Mouse (Mus musculus) natural killer cell, adult 2 months (primary cell): ENCODE measurements around the gene Trp53rka.
"Not testable (repeated sequence)": the region's sequence is repeated elsewhere in the genome, so short reads cannot be mapped to it uniquely, and the experiment has no call there.

ENCODE experiments used
- DNase-seq, 2 experiments: peaks; one replicate each; pipeline ENCODE4 v3.0.0; 2022; ENCODE audit warnings: low spot score in 2 of 2

Trp53rka gene

DNA sequence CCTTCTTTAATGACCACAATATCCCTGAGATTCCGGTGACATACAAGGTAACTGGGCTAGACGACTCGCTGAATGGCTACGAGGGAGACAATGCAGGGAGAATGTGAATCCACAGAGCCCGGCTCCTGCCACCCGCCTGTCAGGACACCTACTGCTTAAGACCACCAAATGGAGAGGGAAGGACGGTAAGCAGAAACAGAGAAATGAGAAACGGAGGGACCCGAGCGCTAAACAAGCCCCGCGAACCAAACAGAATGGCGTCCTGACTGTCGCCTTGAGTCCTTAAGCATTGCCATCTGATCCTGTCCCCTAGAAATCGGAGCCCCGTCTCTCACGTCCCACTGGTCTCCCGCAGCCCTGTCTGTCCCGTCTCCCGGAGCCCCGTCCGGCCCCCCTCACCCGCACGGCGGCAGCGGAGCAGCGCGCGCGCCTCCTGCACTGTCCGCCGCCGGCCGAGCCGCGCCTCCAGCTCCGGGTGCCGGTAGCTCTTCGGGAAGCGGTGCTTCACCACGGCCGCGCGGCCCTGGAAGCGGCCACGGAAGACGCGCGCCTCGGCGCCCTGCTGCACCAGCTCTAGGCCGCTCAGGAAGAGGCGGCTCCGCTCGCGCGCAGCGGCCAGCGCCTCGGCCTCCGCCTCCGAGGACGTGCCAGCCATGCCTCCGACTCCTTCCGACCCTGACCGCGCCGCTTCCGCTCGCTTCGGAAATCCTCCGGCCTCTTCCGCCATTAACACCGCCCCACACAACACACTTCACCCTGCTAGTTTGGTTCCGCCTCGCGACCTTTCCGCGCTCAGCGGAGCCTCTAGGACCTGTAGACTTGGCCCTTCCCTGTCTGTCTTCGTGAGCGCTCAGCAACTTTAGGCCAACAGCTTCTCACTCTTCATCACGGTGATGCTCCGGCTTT, at the start of gene Trp53rka:
TSS of gene Trp53rka (minus strand) at position 677 of the 906 bp plus-strand sequence.
- peak; percentile 76 to 77 for DNase-seq

GRCm38 (mm10) chr2:165540975-165541374, 47.9 kb upstream of the Trp53rka start:
- peak; percentile 64 to 85 for DNase-seq

GRCm38 (mm10) chr2:165533789-165534188, 40.7 kb upstream of the Trp53rka start:
- DNase-seq, result no peak

DNA sequence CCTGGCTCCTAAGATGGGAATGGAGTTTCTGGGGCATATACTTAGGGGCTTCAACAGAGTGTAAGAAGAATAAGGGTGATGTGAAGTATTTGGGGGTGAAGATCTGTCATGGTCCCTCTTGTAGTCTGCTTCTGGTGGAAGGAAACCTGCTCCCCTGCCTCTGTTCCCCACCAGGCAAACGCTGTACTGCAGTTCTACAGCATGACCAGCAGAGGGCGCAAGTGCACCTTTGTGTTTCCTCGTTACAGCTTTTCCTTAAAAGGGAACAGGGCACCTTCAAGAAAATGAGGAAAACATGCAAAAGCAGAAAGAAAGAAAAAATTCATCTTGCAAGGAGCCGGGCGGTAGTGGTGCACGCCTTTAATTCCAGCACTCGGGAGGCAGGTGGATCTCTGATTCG, 36.0 kb upstream of the Trp53rka start:
- peak; percentile 47 to 49 for DNase-seq

GRCm38 (mm10) chr2:165525609-165526008, 32.5 kb upstream of the Trp53rka start:
- no peak for DNase-seq

DNA sequence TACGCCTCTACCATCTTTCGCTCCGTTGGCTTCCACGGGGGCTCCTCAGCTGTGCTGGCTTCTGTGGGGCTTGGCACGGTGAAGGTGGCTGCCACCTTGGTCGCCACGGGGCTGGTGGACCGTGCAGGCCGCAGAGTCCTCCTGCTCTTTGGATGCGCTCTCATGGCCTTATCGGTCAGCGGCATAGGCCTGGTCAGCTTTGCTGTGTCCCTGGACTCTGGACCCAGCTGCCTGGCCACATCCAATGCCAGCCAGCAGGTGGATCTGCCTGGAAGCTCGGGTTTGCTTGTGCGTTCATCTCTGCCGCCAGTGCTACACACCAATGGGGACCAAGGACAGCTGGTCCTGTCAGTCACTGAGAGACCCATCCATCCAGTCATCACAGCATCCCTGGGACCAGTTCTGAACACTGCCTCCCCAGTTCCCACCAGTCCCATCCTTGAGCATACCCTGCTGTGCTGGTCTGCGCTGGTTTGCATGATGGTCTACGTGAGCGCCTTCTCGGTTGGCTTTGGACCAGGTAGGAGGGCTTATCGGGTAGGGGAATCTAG, 22.1 kb upstream of the Trp53rka start:
- DNase-seq, result no peak

DNA sequence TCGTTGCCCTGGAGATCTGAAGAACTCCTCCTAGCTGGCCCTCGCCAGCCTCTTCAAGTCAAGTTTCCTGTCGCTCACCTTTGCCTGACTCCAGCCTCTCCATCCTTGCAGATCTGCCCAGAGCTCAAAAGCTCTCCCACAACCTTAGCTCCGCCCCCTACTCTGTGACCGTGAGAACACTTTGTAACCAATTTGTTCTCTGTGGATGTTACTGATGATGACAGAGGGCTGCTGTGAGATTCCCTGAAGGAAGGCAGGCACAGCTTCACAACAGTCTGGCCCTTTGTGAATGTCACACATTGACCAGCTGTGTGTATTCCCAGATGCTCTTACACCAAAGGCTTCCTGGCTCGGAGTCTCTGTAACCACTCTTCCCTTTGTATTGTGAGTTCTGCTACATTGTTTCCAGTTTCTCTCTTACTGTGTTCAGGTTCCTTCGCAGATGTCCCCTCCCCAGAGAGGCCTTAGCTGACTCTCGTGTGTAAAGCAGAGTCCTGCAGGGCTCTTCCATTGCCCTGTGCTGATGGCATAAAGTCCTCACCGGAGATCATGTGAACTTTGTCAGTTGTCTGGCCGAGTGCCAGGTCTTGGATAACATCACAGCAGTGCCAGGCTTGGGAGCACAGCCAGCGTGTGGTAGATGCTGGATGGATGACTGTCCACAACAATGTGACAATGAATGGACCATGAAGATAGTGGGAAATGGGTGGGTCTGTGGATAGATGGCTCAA, 19.9 kb upstream of the Trp53rka start:
- no peak for DNase-seq

- DNase-seq, result no peak
Measured at GRCm38 (mm10) chr2:165512426-165512825, 19.3 kb upstream of the Trp53rka start.

- DNase-seq, result not testable (repeated sequence)
Measured at GRCm38 (mm10) chr2:165511530-165511929, 18.4 kb upstream of the Trp53rka start.

- not testable (repeated sequence) for DNase-seq
Measured at GRCm38 (mm10) chr2:165510914-165511458, 17.9 kb upstream of the Trp53rka start.

DNA sequence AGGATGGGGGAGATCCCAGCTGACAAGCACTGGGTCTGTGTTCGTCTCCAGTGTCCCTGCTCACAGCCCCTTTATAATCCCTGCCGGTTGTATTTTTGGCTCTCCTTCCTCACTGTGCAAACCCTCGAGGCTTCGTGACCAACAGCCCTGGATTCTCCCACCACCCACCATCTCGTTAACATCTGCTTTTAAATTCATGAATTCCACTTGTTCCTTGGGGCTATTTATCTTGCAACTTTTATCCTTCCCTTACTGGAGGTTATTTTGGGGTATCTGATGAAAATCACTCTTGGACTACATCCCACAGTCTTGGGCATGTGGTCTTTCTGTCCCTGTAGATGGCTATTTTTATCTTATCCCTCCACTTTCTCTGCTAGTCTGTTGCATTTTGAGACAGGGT, 17.3 kb upstream of the Trp53rka start:
- no peak for DNase-seq

DNA sequence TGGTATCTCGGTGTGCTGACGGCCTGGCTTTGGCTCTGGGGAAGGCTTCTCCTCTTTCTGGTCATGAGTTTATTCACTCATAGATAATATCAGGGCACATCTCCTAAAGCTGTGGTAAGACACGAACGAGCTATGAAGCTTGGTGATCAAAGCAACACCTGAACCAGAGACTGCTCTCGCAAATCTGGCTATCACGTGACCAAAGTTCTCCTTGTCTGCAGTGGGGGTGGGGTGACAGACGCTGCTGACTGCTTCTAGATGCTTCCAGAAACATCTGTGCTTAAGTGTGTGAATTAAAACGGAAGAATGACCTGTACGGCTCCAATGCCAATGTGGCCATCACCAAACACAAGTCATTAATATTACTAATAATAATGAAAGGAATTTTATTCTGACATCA, 16.6 kb upstream of the Trp53rka start:
- DNase-seq, result no peak

- DNase-seq, result peak in 1 of 2 experiments; percentile 8
Measured at GRCm38 (mm10) chr2:165503259-165504203, 10.4 kb upstream of the Trp53rka start, which contains the start of gene Slc2a10. Gene Slc2a10 (plus strand): TSS chr2:165503787.

DNA sequence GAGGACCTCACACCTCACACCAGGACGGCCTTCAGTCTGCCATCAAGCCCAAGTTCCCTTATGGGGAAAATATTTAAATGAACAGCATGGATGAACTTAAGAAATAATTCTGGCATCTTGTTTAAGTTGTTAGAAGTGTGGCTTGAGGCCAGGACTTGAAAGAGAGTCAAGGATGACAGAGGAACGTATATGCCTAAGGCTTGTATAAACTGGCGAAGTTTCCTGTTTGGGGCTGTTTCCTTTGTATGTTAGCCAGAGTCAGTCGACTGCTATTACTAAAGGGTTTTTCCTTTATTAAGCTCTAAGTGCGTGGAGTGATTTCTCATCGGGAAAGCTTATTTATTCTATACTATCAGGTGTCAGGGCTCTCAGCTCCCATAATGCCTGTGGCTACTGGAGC, 5.7 kb upstream of the Trp53rka start:
- DNase-seq, result no peak

- no peak for DNase-seq
Measured at GRCm38 (mm10) chr2:165497706-165498275, 4.7 kb upstream of the Trp53rka start.

DNA sequence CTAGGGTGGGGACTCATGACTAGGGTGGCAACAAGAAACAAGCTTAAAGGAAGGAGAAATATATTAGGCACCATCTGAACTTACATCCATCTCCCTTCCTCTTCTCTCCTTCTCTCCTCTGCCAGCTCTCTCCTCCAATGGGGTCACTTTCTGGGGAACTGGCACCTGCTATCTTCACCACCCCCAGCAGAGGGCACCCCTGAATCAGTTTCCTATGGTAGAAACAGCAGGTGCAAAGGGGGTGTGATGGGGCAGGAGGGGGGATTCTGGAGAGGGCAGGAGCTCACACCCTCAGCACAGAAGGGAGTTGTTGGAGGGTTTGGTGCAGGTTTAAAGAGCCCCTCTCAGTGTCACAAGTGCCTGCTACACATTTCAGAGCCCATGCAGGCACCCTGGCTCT, 3.1 kb upstream of the Trp53rka start:
- peak; percentile 50 to 62 for DNase-seq

GRCm38 (mm10) chr2:165494495-165494894, 1.4 kb upstream of the Trp53rka start:
- no peak for DNase-seq

GRCm38 (mm10) chr2:165493587-165494210, 575 bp upstream of the Trp53rka start:
- DNase-seq, result peak in 1 of 2 experiments; percentile 5

- peak in 1 of 2 experiments; percentile 38 for DNase-seq
Measured at GRCm38 (mm10) chr2:165486881-165487535, 6.1 kb downstream of the Trp53rka start.
